Mouse (Mus musculus): ENCODE data around the gene Zfp202.

DNA sequence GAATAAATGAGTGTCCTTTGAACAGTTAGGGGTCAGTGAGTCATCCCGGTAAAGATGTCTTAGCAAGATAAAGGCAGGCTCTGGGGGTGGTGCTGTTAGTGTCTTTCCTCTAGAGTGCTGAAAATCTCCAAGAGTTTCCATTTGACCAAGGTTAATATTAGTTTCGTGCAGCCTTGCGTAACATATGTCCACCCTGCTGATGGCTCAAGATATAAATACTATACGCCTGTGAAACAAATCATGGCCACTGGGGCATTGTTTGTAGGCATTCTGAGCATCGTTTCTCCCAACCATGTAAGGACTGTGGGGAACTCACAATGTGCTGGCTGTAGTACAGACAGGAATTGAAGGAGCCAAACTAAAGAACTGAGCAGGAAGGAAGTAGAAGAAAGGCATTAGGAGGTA, 14.4 kb downstream of the Zfp202 start:
- no peak for TF ChIP-seq CTCF (IDR thresholded peaks at IDR 0.05; ENCODE audit: extremely low read depth, insufficient read depth, insufficient read length, insufficient replicate concordance)
- no peak for TF ChIP-seq POLR2A (IDR thresholded peaks at IDR 0.05; ENCODE audit: low read depth, low read length)
